Mouse (Mus musculus) left cerebral cortex, adult 8-10 months (tissue): Measurements from ENCODE around the gene E2f6. TPM values are rescaled to one million over a fixed set of nuclear protein-coding genes. Genes with fewer than 3 reads are reported as not detected.
A peak's percentile ranks its signal among the peaks of the same experiment; 100 is the strongest.

Source experiments
- DNase-seq, 2 experiments: peaks; one replicate each; pipeline ENCODE4 v3.0.0; 2022; ENCODE audit warnings: low spot score in 2 of 2
- total RNA-seq, 4 experiments: library from RNA; stranded (reverse); gene quantifications; 2 replicates each; pipeline ENCODE4 v1.2.4; 2022

The E2f6 gene
- total RNA-seq, result 10 to 100 TPM; 32.1 to 36.6 (median 34.6) TPM

- peak; percentile 72 to 82 for DNase-seq
Measured at GRCm38 (mm10) chr12:16810525-16811431, at the start of gene E2f6. Gene E2f6 (plus strand): TSS chr12:16810963.

- no peak for DNase-seq
Measured at GRCm38 (mm10) chr12:16761461-16761860, 49.3 kb upstream of the E2f6 start.

- DNase-seq, result no peak
Measured at GRCm38 (mm10) chr12:16763649-16764422, 46.9 kb upstream of the E2f6 start.

- no peak for DNase-seq
Measured at GRCm38 (mm10) chr12:16764776-16765445, 45.9 kb upstream of the E2f6 start.

DNA sequence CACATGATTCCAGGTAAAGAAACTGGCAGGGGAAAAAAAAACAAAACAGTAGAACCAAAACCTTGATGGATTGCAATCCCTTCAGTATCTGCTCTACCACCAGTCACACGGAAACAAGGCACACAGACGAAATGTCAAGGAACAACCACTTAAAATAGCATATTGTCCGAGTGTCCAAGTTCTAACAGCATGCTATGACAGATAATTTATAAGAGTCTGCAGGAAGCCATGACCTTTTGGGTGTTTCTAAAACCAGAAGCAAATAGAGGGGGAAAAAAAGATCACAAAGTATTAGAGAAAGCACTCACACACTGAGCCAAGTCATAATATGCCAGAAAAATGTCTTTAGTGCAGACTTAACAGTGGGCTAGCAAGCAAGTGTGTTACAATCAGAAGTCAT lies 42.5 kb upstream of the E2f6 start:
- no peak for DNase-seq

- no peak for DNase-seq
Measured at GRCm38 (mm10) chr12:16768711-16769110, 42.1 kb upstream of the E2f6 start.

GRCm38 (mm10) chr12:16769601-16770165 lies 41.1 kb upstream of the E2f6 start:
- no peak for DNase-seq

- DNase-seq, result no peak
Measured at GRCm38 (mm10) chr12:16774605-16775004, 36.2 kb upstream of the E2f6 start.

DNA sequence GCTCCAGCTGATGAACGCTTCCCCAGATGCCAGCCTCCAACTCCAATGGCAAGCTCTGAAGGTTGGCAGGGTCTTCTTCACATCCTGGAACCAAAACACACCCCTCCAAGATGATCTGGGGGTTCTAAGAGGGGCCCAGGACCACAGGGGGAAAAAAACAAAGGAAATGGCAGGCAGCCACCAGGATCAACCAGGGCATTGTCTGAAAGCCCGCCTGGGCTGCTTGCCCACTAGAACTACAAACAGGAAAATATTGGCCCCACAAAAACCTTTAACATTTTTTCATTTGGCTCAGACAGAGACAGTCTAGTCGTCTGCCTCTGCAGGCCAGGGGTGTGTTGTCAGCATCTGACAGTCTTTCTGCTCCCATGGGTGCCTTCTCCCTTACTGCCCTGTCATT lies 35.4 kb upstream of the E2f6 start:
- DNase-seq, result no peak

DNA sequence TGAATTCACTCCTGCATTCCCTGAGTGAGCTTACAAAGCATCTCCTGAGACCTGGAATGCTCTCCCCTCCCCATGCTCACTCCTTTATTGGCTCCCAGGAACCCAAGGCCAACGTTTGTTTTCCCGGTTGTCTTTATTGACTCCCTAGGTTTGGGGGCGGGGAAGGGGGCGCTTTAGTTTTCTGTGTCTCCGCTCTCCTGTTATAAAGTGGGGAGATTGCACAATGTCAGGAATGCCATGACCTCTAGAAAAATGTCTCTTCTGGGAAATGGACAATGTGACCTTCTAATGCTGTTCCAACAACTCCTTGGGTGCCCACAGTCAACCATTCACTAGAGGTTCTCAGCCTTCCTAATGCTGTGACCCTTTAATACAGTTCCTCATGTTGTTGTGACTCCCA lies 32.2 kb upstream of the E2f6 start:
- DNase-seq, result no peak

DNA sequence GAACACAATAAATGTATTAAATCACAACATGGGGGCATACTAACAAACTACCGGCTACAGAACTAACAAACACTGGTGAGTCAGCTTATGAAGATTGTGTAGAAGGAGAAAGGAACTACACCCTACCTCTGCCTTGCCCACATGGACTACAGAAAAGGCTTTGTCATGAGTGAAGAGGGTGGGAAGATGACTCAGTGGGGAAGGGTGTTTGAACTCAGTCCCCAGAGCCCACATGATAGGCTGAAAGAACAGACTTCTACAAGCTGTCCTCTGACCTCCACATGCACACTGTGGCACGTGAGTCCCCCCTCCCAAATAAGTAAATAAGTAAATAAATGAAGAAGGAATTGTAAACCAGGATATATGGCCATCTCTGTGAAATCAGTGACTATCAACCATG lies 31.6 kb upstream of the E2f6 start:
- no peak for DNase-seq

DNA sequence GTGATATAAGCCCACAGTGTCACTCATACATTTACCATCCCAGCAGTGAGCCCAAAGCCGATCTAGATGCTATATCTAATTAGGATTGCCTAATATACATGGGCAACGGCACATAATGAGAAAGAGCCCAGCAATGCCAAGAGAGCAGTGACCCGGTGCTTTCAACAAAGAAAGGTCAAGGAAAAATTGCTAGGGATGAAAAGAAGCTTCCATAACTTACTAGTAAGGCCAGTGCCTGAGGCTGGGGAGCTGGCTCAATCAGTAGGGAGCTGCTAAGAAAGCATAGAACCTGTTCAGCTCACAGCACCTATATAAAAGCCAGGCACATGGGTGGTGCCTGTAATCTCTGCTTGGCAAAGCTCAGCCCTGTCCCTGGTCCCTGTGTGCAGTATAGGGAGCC lies 30.4 kb upstream of the E2f6 start:
- no peak for DNase-seq

- no peak for DNase-seq
Measured at GRCm38 (mm10) chr12:16781034-16781746, 29.6 kb upstream of the E2f6 start.

DNA sequence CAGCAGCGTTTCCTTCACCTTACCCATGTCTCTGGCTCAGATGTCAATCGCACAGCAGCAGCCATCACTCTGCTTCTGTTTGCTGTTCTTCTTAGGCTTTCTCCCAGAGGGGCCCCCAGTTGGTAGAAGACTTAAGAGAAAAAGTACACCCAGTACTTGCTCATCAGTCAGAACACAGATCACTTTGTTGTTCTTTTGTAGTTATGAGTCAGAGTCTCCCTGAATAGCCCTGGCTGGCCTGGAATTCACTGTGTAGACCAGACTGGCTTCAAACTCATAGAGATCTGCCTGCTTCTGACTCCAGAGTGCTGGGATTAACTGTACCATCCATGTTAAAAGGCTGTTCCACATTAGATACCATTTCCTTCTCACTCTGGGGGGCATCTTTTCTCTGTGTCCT lies 22.2 kb upstream of the E2f6 start:
- DNase-seq, result no peak

DNA sequence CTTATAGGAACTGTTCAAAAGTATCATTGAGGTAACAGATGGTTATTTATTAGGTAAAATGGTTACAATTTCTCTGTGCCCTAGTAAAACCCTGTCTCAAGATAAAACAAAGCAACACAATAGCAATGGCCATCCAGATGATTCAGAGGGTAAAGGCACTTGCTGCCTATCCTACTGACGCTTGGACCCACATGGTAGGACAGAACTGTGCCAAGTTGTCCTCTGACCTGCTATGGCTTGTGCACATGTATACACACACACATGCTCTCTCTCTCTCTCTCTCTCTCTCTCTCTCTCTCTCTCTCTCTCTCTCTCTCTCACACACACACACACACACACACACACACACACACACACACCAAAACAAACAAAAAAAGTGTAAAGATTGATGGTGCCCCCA lies 21.6 kb upstream of the E2f6 start:
- DNase-seq, result no peak

- no peak for DNase-seq
Measured at GRCm38 (mm10) chr12:16789756-16790155, 21.0 kb upstream of the E2f6 start.

DNA sequence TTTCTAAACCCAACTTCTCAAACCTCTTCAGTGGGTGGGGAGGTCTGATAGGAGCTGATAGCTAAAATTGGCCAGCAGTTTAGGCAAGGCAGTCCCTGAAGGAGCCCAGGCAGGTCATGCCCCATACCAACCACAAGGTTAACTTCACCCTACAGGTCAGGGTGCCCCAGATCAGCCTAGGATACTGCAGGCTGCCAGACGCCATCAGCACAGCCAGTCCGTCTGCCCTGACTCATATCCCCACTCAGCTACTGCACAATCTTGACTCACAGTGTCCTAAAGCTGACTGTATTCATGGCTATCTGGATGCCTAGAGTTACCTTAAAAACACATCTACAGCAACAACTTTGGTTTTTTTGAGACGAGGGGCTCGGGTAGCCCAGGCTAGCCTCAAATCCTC lies 20.3 kb upstream of the E2f6 start:
- no peak for DNase-seq

GRCm38 (mm10) chr12:16793371-16793770 lies 17.4 kb upstream of the E2f6 start:
- DNase-seq, result no peak

GRCm38 (mm10) chr12:16795781-16796180 lies 15.0 kb upstream of the E2f6 start:
- DNase-seq, result no peak

GRCm38 (mm10) chr12:16798894-16799293 lies 11.9 kb upstream of the E2f6 start:
- no peak for DNase-seq

- DNase-seq, result no peak
Measured at GRCm38 (mm10) chr12:16799928-16800258, 10.9 kb upstream of the E2f6 start.
